Comparison of ENCODE assay signal across 27 mouse cellular contexts in genomic region chr2:33820037-33820436, GRCm38 (mm10).
DNase-seq lines count a peak whose midpoint lies in the region; ATAC-seq and TF ChIP-seq lines count a peak whose summit lies in the region.
"Had no signal": no experiment of that assay in that cellular context is flagged by ENCODE, and none has a peak within 500 bp of the region (broad histone marks: within the 10 kb centered on the region; RNA-seq: fewer than 3 reads in every experiment).

No protein-coding gene starts in this region.

- no peak for TF ChIP-seq CTCF in cerebellum, adult 2 months (IDR thresholded peaks at IDR 0.05; ENCODE audit: borderline replicate concordance, insufficient read depth, low read depth, low read length)
- no peak for TF ChIP-seq CTCF in gastrocnemius, adult 2 months (IDR thresholded peaks at IDR 0.05)

- ATAC-seq in cerebellum, adult (ENCODE audit: insufficient number of reproducible peaks, low FRiP score, low TSS enrichment) = peak; percentile 75
- ATAC-seq: forebrain, postnatal 0 days; intestine, embryonic 16.5 days; lung, postnatal 0 days; midbrain, embryonic 13.5 days had no signal

- H3K27me3 ChIP-seq in cerebellum, adult 2 months (ENCODE audit: control insufficient read depth, insufficient read depth, low read length) = no peaks in the 10 kb centered on the region
- H3K27me3 ChIP-seq: CH12.LX; hindbrain, embryonic 13.5 days; liver, embryonic 13.5 days; midbrain, embryonic 13.5 days had no signal

- intact Hi-C loops in gastrocnemius, postnatal 36 days (cut with DNase I) = loop anchor here (2.0 to 5.0 kb wide), 4 partner anchors 73 to 152 kb away; no protein-coding TSS in a partner anchor
- intact Hi-C loops in gastrocnemius, adult 2 months (cut with DNase I) = loop anchor here (2.0 to 5.0 kb wide), 4 partner anchors 73 to 152 kb away; no protein-coding TSS in a partner anchor

- peaks cover 24% of the 10 kb centered on the region for H3K4me1 ChIP-seq in cerebellum, adult 2 months (ENCODE audit: control insufficient read depth, insufficient read depth, low read length)

- H3K4me3 ChIP-seq in cerebellum, adult 2 months (replicated peaks; ENCODE audit: insufficient read depth, low read depth, low read length) = no peak overlapping the region
- H3K4me3 ChIP-seq in gastrocnemius, adult 2 months = no peak overlapping the region
- H3K4me3 ChIP-seq: erythroblast, embryonic 14.5 days; hindbrain, embryonic 13.5 days; liver, embryonic 13.5 days; midbrain, embryonic 13.5 days had no signal

- 16% methylated on average over 5 of the region's 5 CpGs for WGBS in cerebellum, adult 2 months

- no peak for DNase-seq in cerebellum, postnatal 4 days (ENCODE audit: low spot score in 2 of 2)
- peak; percentile 22 for DNase-seq in R1 (ENCODE audit: low read depth, low spot score)
- peak; percentile 82 to 91 for DNase-seq in cerebellum, adult 2 months
- peak; percentile 73 to 76 for DNase-seq in cerebellum, postnatal 14 days
- no peak for DNase-seq in lung, postnatal 25 days (ENCODE audit: low spot score)
- DNase-seq in gastrocnemius, postnatal 36 days = no peak
- no peak for DNase-seq in gastrocnemius, adult 2 months
- DNase-seq: adrenal gland, postnatal 10 days; forebrain, postnatal 0 days; gastrocnemius, postnatal 10 days; heart, postnatal 36 days; kidney, adult 9 months; kidney, postnatal 10 days; layer of hippocampus, postnatal 36 days; left cerebral cortex, postnatal 4 days; liver, embryonic 13.5 days; lung, adult 18-20 months; right cerebral cortex, adult 18-20 months; spleen, adult 18-20 months had no signal

- H3K27ac ChIP-seq in cerebellum, adult 2 months (ENCODE audit: insufficient read depth, low read length) = peak overlapping the region; percentile 82
- no peak overlapping the region for H3K27ac ChIP-seq in gastrocnemius, adult 2 months
- H3K27ac ChIP-seq: hindbrain, embryonic 13.5 days; liver, embryonic 13.5 days; macrophage; midbrain, embryonic 13.5 days had no signal

- 0 out of 2 replicates have a peak, but pooled peaks have one; percentile 14 for TF ChIP-seq POLR2A in cerebellum, adult 2 months (IDR thresholded peaks at IDR 0.05; ENCODE audit: borderline replicate concordance, insufficient read depth, low read length)

Comparison
In these comparisons a context has a peak if more than half of its experiments do, and no peak if none do; other contexts are left out.
1. DNase-seq: peak in R1 (single experiment), cerebellum, adult 2 months (2 of 2) and cerebellum, postnatal 14 days (2 of 2); none in cerebellum, postnatal 4 days (0 of 2), lung, postnatal 25 days (single experiment), gastrocnemius, postnatal 36 days (0 of 2) and gastrocnemius, adult 2 months (single experiment).